Mouse (Mus musculus) hindbrain, embryonic 15.5 days (tissue): ENCODE data around the gene Ctrb1. TPM values are rescaled to one million over a fixed set of nuclear protein-coding genes. Genes with fewer than 3 reads are reported as not detected.
A peak's percentile ranks its signal among the peaks of the same experiment; 100 is the strongest.

Experiments
- ATAC-seq: fragments of 200-750 bp; cut with Nextera tagmentation; 2 replicates; pipeline ENCODE4 v1.8.0; 2017; ENCODE audit warnings: low read depth, moderate number of reproducible peaks, moderate TSS enrichment; ENCODE audit not compliant: low FRiP score
- H3K27ac ChIP-seq: fragments of 300-500 bp; sonication (generic); replicated peaks from 2 replicates; pipeline ENCODE4 v1.5.1; 2015; ENCODE audit warnings: mild to moderate bottlenecking, inconsistent platforms
- H3K27me3 ChIP-seq: fragments of 300-500 bp; sonication (generic); 2 replicates; pipeline ENCODE4 v1.6.1; 2015; ENCODE audit warnings: control low read depth, inconsistent platforms
- H3K36me3 ChIP-seq: fragments of 300-500 bp; sonication (generic); 2 replicates; pipeline ENCODE4 v1.6.1; 2015; ENCODE audit warnings: control low read depth, inconsistent platforms
- H3K4me1 ChIP-seq: fragments of 300-500 bp; sonication (generic); replicated peaks from 2 replicates; pipeline ENCODE4 v1.6.1; 2015; ENCODE audit warnings: control low read depth, inconsistent platforms
- H3K4me2 ChIP-seq: fragments of 300-500 bp; sonication (generic); 2 replicates; pipeline ENCODE4 v1.6.1; 2015; ENCODE audit warnings: moderate library complexity, mild to moderate bottlenecking, inconsistent platforms
- H3K4me3 ChIP-seq: fragments of 300-500 bp; sonication (generic); 2 replicates; pipeline ENCODE4 v1.5.1; 2015; ENCODE audit warnings: mild to moderate bottlenecking, inconsistent platforms
- H3K9ac ChIP-seq: fragments of 300-500 bp; sonication (generic); 2 replicates; pipeline ENCODE4 v1.6.1; 2015; ENCODE audit warnings: inconsistent platforms
- H3K9me3 ChIP-seq: fragments of 300-500 bp; sonication (generic); 2 replicates; pipeline ENCODE4 v1.6.1; 2016; ENCODE audit warnings: control low read depth, inconsistent platforms
- WGBS: fragments of 180-500 bp; shearing (Covaris S2); methylation state at CpG from one replicate; pipeline ENCODE4 v1.1.7; 2015; 5-methylcytosine and 5-hydroxymethylcytosine counted together
- polyA plus RNA-seq: library from polyadenylated mRNA; unstranded; fragments of >200 nt; fragmentation: Nextera tagmentation; extraction: Ambion mirVana; gene quantifications from 2 replicates; pipeline ENCODE4 v1.2.1, GENCODE M21; 2015

The Ctrb1 gene
- polyA plus RNA-seq, 1 experiment from 2014 or later, result 1.9 TPM

- no peak for ATAC-seq
- WGBS, result 89% methylated on average over 5 of the region's 5 CpGs
These were observed 9.9 kb upstream of the Ctrb1 start for GRCm38 (mm10) chr8:111700740-111701139.

GRCm38 (mm10) chr8:111700201-111700600, 9.4 kb upstream of the Ctrb1 start:
- no peak for ATAC-seq
- Histone ChIP-seq H3K27ac (no peak overlapping the region), H3K4me1 (no peaks in the 10 kb centered on the region), H3K4me3 (no peak overlapping the region), H3K36me3 (no peaks in the 10 kb centered on the region), H3K4me2 (no peak overlapping the region), H3K27me3 (no peaks in the 10 kb centered on the region), H3K9me3 (no peaks in the 10 kb centered on the region), H3K9ac (no peak overlapping the region)
- WGBS, result 82% methylated on average over 3 of the region's 3 CpGs

More at GRCm38 (mm10) chr8:111700740-111701139, 9.9 kb upstream of the Ctrb1 start:
- Histone ChIP-seq H3K4me1 (no peaks in the 10 kb centered on the region), H3K27ac (no peak overlapping the region), H3K36me3 (no peaks in the 10 kb centered on the region), H3K9ac (no peak overlapping the region), H3K27me3 (no peaks in the 10 kb centered on the region), H3K9me3 (no peaks in the 10 kb centered on the region), H3K4me3 (no peak overlapping the region), H3K4me2 (no peak overlapping the region)

GRCm38 (mm10) chr8:111699035-111699434, 8.2 kb upstream of the Ctrb1 start:
- H3K9me3 ChIP-seq, result no peaks in the 10 kb centered on the region
- no peak overlapping the region for H3K4me3 ChIP-seq
- no peak overlapping the region for H3K27ac ChIP-seq
- H3K4me1 ChIP-seq, result no peaks in the 10 kb centered on the region
- ATAC-seq, result no peak
- WGBS, result 9% methylated on average over 1 of the region's 1 CpGs
- H3K4me2 ChIP-seq, result no peak overlapping the region
- no peaks in the 10 kb centered on the region for H3K27me3 ChIP-seq
- no peaks in the 10 kb centered on the region for H3K36me3 ChIP-seq
- H3K9ac ChIP-seq, result no peak overlapping the region

GRCm38 (mm10) chr8:111697655-111698054, 6.8 kb upstream of the Ctrb1 start:
- Histone ChIP-seq H3K4me1 (no peaks in the 10 kb centered on the region), H3K4me2 (no peak overlapping the region), H3K36me3 (no peaks in the 10 kb centered on the region), H3K9ac (no peak overlapping the region), H3K4me3 (no peak overlapping the region), H3K27me3 (no peaks in the 10 kb centered on the region), H3K9me3 (no peaks in the 10 kb centered on the region), H3K27ac (no peak overlapping the region)
- WGBS, result 82% methylated on average over 10 of the region's 10 CpGs
- ATAC-seq, result no peak

- no peak overlapping the region for H3K9ac ChIP-seq
- ATAC-seq, result no peak
- H3K9me3 ChIP-seq, result no peaks in the 10 kb centered on the region
- 77% methylated on average over 7 of the region's 7 CpGs for WGBS
- H3K4me2 ChIP-seq, result no peak overlapping the region
- no peak overlapping the region for H3K27ac ChIP-seq
- H3K27me3 ChIP-seq, result no peaks in the 10 kb centered on the region
- H3K4me1 ChIP-seq, result no peaks in the 10 kb centered on the region
- no peaks in the 10 kb centered on the region for H3K36me3 ChIP-seq
- H3K4me3 ChIP-seq, result no peak overlapping the region
These were observed 4.6 kb upstream of the Ctrb1 start for GRCm38 (mm10) chr8:111695441-111695840.

- H3K36me3 ChIP-seq, result no peaks in the 10 kb centered on the region
- 68% methylated on average over 6 of the region's 6 CpGs for WGBS
- H3K4me1 ChIP-seq, result no peaks in the 10 kb centered on the region
- no peaks in the 10 kb centered on the region for H3K9me3 ChIP-seq
- H3K4me3 ChIP-seq, result no peak overlapping the region
- H3K9ac ChIP-seq, result no peak overlapping the region
- ATAC-seq, result no peak
- no peak overlapping the region for H3K27ac ChIP-seq
- H3K4me2 ChIP-seq, result no peak overlapping the region
- no peaks in the 10 kb centered on the region for H3K27me3 ChIP-seq
These were observed 2.5 kb upstream of the Ctrb1 start for GRCm38 (mm10) chr8:111693261-111693741.

- no peak overlapping the region for H3K27ac ChIP-seq
- ATAC-seq, result no peak
- no peak overlapping the region for H3K4me3 ChIP-seq
- no peaks in the 10 kb centered on the region for H3K9me3 ChIP-seq
- WGBS, result 85% methylated on average over 13 of the region's 13 CpGs
- no peak overlapping the region for H3K4me2 ChIP-seq
- H3K4me1 ChIP-seq, result no peaks in the 10 kb centered on the region
- no peaks in the 10 kb centered on the region for H3K27me3 ChIP-seq
- no peaks in the 10 kb centered on the region for H3K36me3 ChIP-seq
- no peak overlapping the region for H3K9ac ChIP-seq
These were observed 3.9 kb downstream of the Ctrb1 start for GRCm38 (mm10) chr8:111686881-111687280.

- Histone ChIP-seq H3K9me3 (no peaks in the 10 kb centered on the region), H3K27me3 (no peaks in the 10 kb centered on the region), H3K36me3 (no peaks in the 10 kb centered on the region), H3K9ac (no peak overlapping the region), H3K4me2 (no peak overlapping the region), H3K4me1 (no peaks in the 10 kb centered on the region), H3K27ac (no peak overlapping the region), H3K4me3 (no peak overlapping the region)
- no peak for ATAC-seq
- WGBS, result 38% methylated on average over 9 of the region's 9 CpGs
These were observed 8.3 kb downstream of the Ctrb1 start for GRCm38 (mm10) chr8:111682521-111682920.

- Histone ChIP-seq H3K9me3 (no peaks in the 10 kb centered on the region), H3K27ac (no peak overlapping the region), H3K27me3 (no peaks in the 10 kb centered on the region), H3K36me3 (no peaks in the 10 kb centered on the region), H3K4me1 (no peaks in the 10 kb centered on the region), H3K4me3 (no peak overlapping the region), H3K9ac (no peak overlapping the region), H3K4me2 (no peak overlapping the region; the same call in 1 of the 2 replicates)
- ATAC-seq, result no peak
- WGBS, result 51% methylated on average over 11 of the region's 11 CpGs
These were observed 9.7 kb downstream of the Ctrb1 start for GRCm38 (mm10) chr8:111681153-111681552.

GRCm38 (mm10) chr8:111680423-111681028, 10.3 kb downstream of the Ctrb1 start:
- no peaks in the 10 kb centered on the region for H3K36me3 ChIP-seq
- peak; percentile 45; the same call in 1 of the 2 replicates for ATAC-seq
- no peak overlapping the region for H3K9ac ChIP-seq
- peak overlapping the region; percentile 11 for H3K4me2 ChIP-seq
- WGBS, result 38% methylated on average over 17 of the region's 17 CpGs
- no peaks in the 10 kb centered on the region for H3K9me3 ChIP-seq
- no peaks in the 10 kb centered on the region for H3K4me1 ChIP-seq
- no peaks in the 10 kb centered on the region for H3K27me3 ChIP-seq
- H3K27ac ChIP-seq, result 0 out of 2 replicates have a peak overlapping the region, but pooled peaks have one; percentile 43
- H3K4me3 ChIP-seq, result 0 out of 2 replicates have a peak overlapping the region, but pooled peaks have one; percentile 10

GRCm38 (mm10) chr8:111678848-111679247, 12.0 kb downstream of the Ctrb1 start:
- no peaks in the 10 kb centered on the region for H3K4me1 ChIP-seq

GRCm38 (mm10) chr8:111678111-111678510, 12.7 kb downstream of the Ctrb1 start:
- ATAC-seq, result no peak
- no peaks in the 10 kb centered on the region for H3K36me3 ChIP-seq
- WGBS, result 37% methylated on average over 3 of the region's 3 CpGs

More at GRCm38 (mm10) chr8:111678848-111679247, 12.0 kb downstream of the Ctrb1 start:
- Histone ChIP-seq H3K9ac (no peak overlapping the region), H3K4me2 (no peak overlapping the region), H3K9me3 (no peaks in the 10 kb centered on the region), H3K4me3 (no peak overlapping the region), H3K27me3 (no peaks in the 10 kb centered on the region), H3K36me3 (no peaks in the 10 kb centered on the region), H3K27ac (no peak overlapping the region)
- no peak for ATAC-seq
- WGBS, result 89% methylated on average over 7 of the region's 7 CpGs

GRCm38 (mm10) chr8:111676237-111676636, 14.6 kb downstream of the Ctrb1 start:
- Histone ChIP-seq H3K27me3 (no peaks in the 10 kb centered on the region), H3K4me1 (no peaks in the 10 kb centered on the region), H3K36me3 (peaks cover 3% of the 10 kb centered on the region; the same call in 1 of the 2 replicates), H3K9me3 (no peaks in the 10 kb centered on the region), H3K27ac (no peak overlapping the region), H3K4me2 (no peak overlapping the region), H3K4me3 (no peak overlapping the region), H3K9ac (no peak overlapping the region)
- WGBS, result 81% methylated on average over 8 of the region's 8 CpGs
- no peak for ATAC-seq

More at GRCm38 (mm10) chr8:111678111-111678510, 12.7 kb downstream of the Ctrb1 start:
- Histone ChIP-seq H3K4me1 (no peaks in the 10 kb centered on the region), H3K9me3 (no peaks in the 10 kb centered on the region), H3K27ac (no peak overlapping the region), H3K4me3 (no peak overlapping the region), H3K4me2 (no peak overlapping the region), H3K27me3 (no peaks in the 10 kb centered on the region), H3K9ac (no peak overlapping the region)
